Mouse (Mus musculus) cerebellum, adult (tissue): ENCODE results near the gene Enox1.
A peak's percentile ranks its signal among the peaks of the same experiment; 100 is the strongest.

Experiments
- ATAC-seq: cut with Nextera tagmentation; 2 replicates; pipeline ENCODE4 v1.9.2; 2017; ENCODE audit warnings: mild to moderate bottlenecking, moderate library complexity, mixed read lengths; ENCODE audit not compliant: insufficient number of reproducible peaks, low FRiP score, low TSS enrichment

Gene Enox1

GRCm38 (mm10) chr14:77504458-77505135 is 348.0 kb downstream of the Enox1 start:
- no peak for ATAC-seq

GRCm38 (mm10) chr14:77506341-77506740 is 349.8 kb downstream of the Enox1 start:
- no peak for ATAC-seq

GRCm38 (mm10) chr14:77508036-77508435 is 351.5 kb downstream of the Enox1 start:
- ATAC-seq: peak; percentile 74; the same call in 1 of the 2 replicates

GRCm38 (mm10) chr14:77509042-77509441 is 352.5 kb downstream of the Enox1 start:
- ATAC-seq: no peak

- ATAC-seq: no peak
These were observed 353.4 kb downstream of the Enox1 start for GRCm38 (mm10) chr14:77509924-77510323.

- no peak for ATAC-seq
These were observed 354.7 kb downstream of the Enox1 start for GRCm38 (mm10) chr14:77511137-77511870.

GRCm38 (mm10) chr14:77518017-77518416 is 361.5 kb downstream of the Enox1 start:
- no peak for ATAC-seq

GRCm38 (mm10) chr14:77518941-77519695 is 362.6 kb downstream of the Enox1 start:
- ATAC-seq: no peak

GRCm38 (mm10) chr14:77519701-77520100 is 363.1 kb downstream of the Enox1 start:
- ATAC-seq: no peak

GRCm38 (mm10) chr14:77524303-77524702 is 367.7 kb downstream of the Enox1 start:
- no peak for ATAC-seq

GRCm38 (mm10) chr14:77526262-77526661 is 369.7 kb downstream of the Enox1 start:
- ATAC-seq: no peak

GRCm38 (mm10) chr14:77529201-77529600 is 372.6 kb downstream of the Enox1 start:
- no peak for ATAC-seq

GRCm38 (mm10) chr14:77529621-77530020 is 373.1 kb downstream of the Enox1 start:
- ATAC-seq: no peak

GRCm38 (mm10) chr14:77533638-77534037 is 377.1 kb downstream of the Enox1 start:
- ATAC-seq: no peak; the same call in 1 of the 2 replicates

GRCm38 (mm10) chr14:77534120-77534519 is 377.6 kb downstream of the Enox1 start:
- ATAC-seq: peak; percentile 59

GRCm38 (mm10) chr14:77536592-77536991 is 380.0 kb downstream of the Enox1 start:
- no peak for ATAC-seq

- peak; percentile 74; the same call in 1 of the 2 replicates for ATAC-seq
These were observed 383.0 kb downstream of the Enox1 start for GRCm38 (mm10) chr14:77539563-77539962.

- ATAC-seq: no peak
These were observed 385.4 kb downstream of the Enox1 start for GRCm38 (mm10) chr14:77541925-77542324.

- ATAC-seq: peak; percentile 28; the same call in 1 of the 2 replicates
These were observed 390.1 kb downstream of the Enox1 start for GRCm38 (mm10) chr14:77546531-77547274.

GRCm38 (mm10) chr14:77547351-77547750 is 390.8 kb downstream of the Enox1 start:
- peak; percentile 65 for ATAC-seq
